Mouse (Mus musculus): ENCODE data around the gene Vmp1.

The Vmp1 gene

GRCm38 (mm10) chr11:86671041-86671675 is 12.5 kb downstream of the Vmp1 start:
- no peak for DNase-seq (ENCODE audit: low spot score in 2 of 2)

GRCm38 (mm10) chr11:86668169-86668568 is 15.5 kb downstream of the Vmp1 start:
- no peak for DNase-seq (ENCODE audit: low spot score in 2 of 2)

- no peak for DNase-seq (ENCODE audit: low spot score in 2 of 2)
These were observed 16.1 kb downstream of the Vmp1 start for GRCm38 (mm10) chr11:86667553-86667952.

- no peak for DNase-seq (ENCODE audit: low spot score in 2 of 2)
These were observed 19.2 kb downstream of the Vmp1 start for GRCm38 (mm10) chr11:86664406-86664805.

GRCm38 (mm10) chr11:86663977-86664376 is 19.7 kb downstream of the Vmp1 start:
- no peak for DNase-seq (ENCODE audit: low spot score in 2 of 2)

- no peak for DNase-seq (ENCODE audit: low spot score in 2 of 2)
These were observed 20.4 kb downstream of the Vmp1 start for GRCm38 (mm10) chr11:86662986-86663895.

GRCm38 (mm10) chr11:86657863-86658262 is 25.8 kb downstream of the Vmp1 start:
- no peak for DNase-seq (ENCODE audit: low spot score in 2 of 2)

GRCm38 (mm10) chr11:86656849-86657567 is 26.6 kb downstream of the Vmp1 start:
- no peak for DNase-seq (ENCODE audit: low spot score in 2 of 2)

- no peak for DNase-seq (ENCODE audit: low spot score in 2 of 2)
These were observed 28.0 kb downstream of the Vmp1 start for GRCm38 (mm10) chr11:86655671-86656070.

- no peak for DNase-seq (ENCODE audit: low spot score in 2 of 2)
These were observed 29.5 kb downstream of the Vmp1 start for GRCm38 (mm10) chr11:86654096-86654495.

- peak; percentile 64 to 65 for DNase-seq (ENCODE audit: low spot score in 2 of 2)
These were observed 30.2 kb downstream of the Vmp1 start for GRCm38 (mm10) chr11:86653446-86653845.

GRCm38 (mm10) chr11:86652578-86652979 is 31.1 kb downstream of the Vmp1 start:
- no peak for DNase-seq (ENCODE audit: low spot score in 2 of 2)

GRCm38 (mm10) chr11:86650676-86651075 is 33.0 kb downstream of the Vmp1 start:
- DNase-seq (ENCODE audit: low spot score in 2 of 2): no peak

- DNase-seq (ENCODE audit: low spot score in 2 of 2): no peak
These were observed 34.1 kb downstream of the Vmp1 start for GRCm38 (mm10) chr11:86649542-86649941.

GRCm38 (mm10) chr11:86647706-86648447 is 35.8 kb downstream of the Vmp1 start:
- DNase-seq (ENCODE audit: low spot score in 2 of 2): no peak

- DNase-seq (ENCODE audit: low spot score in 2 of 2): no peak
These were observed 36.7 kb downstream of the Vmp1 start for GRCm38 (mm10) chr11:86646885-86647459.

GRCm38 (mm10) chr11:86646136-86646834 is 37.4 kb downstream of the Vmp1 start:
- no peak for DNase-seq (ENCODE audit: low spot score in 2 of 2)

GRCm38 (mm10) chr11:86644553-86644952 is 39.1 kb downstream of the Vmp1 start:
- DNase-seq (ENCODE audit: low spot score in 2 of 2): no peak

- no peak for DNase-seq (ENCODE audit: low spot score in 2 of 2)
These were observed 41.9 kb downstream of the Vmp1 start for GRCm38 (mm10) chr11:86641714-86642113.

GRCm38 (mm10) chr11:86637697-86638096 is 45.9 kb downstream of the Vmp1 start:
- no peak for DNase-seq (ENCODE audit: low spot score in 2 of 2)

- DNase-seq (ENCODE audit: low spot score in 2 of 2): no peak
These were observed 49.2 kb downstream of the Vmp1 start for GRCm38 (mm10) chr11:86634396-86634795.

All from natural killer cell, adult 2 months (primary cell).